Comparison of ENCODE assay signal across 36 mouse cellular contexts in the genomic region with DNA sequence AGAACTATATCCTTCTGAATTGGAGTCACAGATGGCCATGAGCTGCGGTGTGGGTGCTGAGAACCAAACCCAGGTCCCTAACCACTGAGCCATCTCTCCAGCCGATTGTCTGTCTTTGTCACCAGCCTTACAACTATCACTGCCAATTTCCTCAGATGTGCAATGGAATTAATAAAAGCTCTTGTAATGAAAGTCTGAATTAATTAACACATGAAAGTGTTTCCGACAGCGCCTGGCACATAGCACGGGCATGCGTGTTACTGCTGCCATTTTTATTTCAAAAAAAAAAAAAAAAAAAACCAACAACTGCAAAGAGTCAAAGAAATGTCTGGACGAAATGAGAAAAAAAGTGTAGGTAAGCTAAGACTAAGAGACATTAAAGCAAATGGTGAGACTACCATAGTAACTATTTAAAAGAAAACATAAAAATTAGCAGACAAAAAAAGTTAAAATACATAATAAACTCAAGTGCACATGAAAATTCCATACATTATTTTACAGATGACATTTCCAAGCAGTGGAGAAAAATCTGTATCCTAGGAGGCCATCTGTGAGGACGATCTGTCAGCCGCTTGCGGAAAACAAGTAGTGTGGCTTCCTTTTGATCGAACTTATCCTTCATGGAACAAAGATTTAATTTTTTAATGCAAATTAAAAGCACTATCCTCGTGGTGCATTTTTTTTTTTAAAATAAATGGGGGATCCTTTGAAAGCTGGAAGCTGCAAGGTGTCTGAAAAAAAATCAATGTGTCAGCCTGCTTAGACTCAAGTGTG. TPM values are rescaled to one million over a fixed set of nuclear protein-coding genes. Genes with fewer than 3 reads are reported as not detected.
DNase-seq lines count a peak whose midpoint lies in the region; ATAC-seq and TF ChIP-seq lines count a peak whose summit lies in the region.
"Had no signal": no experiment of that assay in that cellular context is flagged by ENCODE, and none has a peak within 500 bp of the region (broad histone marks: within the 10 kb centered on the region; RNA-seq: fewer than 3 reads in every experiment).

No protein-coding gene starts in this region.

- H3K27ac ChIP-seq in forebrain, embryonic 14.5 days (ENCODE audit: low read depth, low read length): peak overlapping the region; percentile 65
- H3K27ac ChIP-seq in forebrain, embryonic 10.5 days: no peak overlapping the region
- H3K27ac ChIP-seq in heart, embryonic 10.5 days: no peak overlapping the region
- H3K27ac ChIP-seq: embryonic facial prominence, embryonic 10.5 days; embryonic facial prominence, embryonic 13.5 days; gastrocnemius, adult 2 months; hindbrain, embryonic 10.5 days; hindbrain, embryonic 13.5 days; intestine, embryonic 15.5 days had no signal

- intact Hi-C loops in heart, postnatal 25 days (cut with DNase I): no loop called here

- peak; percentile 73 for DNase-seq in forebrain, embryonic 14.5 days (ENCODE audit: low spot score)
- no peak for DNase-seq in forebrain, embryonic 10.5 days (ENCODE audit: extremely low spot score, low spot score)
- peak; percentile 9 for DNase-seq in heart, embryonic 10.5 days (ENCODE audit: low spot score)
- DNase-seq in heart, postnatal 25 days (ENCODE audit: low spot score): no peak
- DNase-seq in brain, embryonic 14.5 days (ENCODE audit: low read depth): peak; percentile 77
- no peak for DNase-seq in adrenal gland, postnatal 14 days
- no peak for DNase-seq in MN1 (ENCODE audit: low spot score)
- DNase-seq: adrenal gland, adult 8-10 months; adrenal gland, postnatal 36 days; B cell, adult 2 months; cerebellum, adult 11-12 months; cerebellum, adult 8-10 months; cerebellum, postnatal 10 days; cerebellum, postnatal 36 days; embryo, embryonic 11 days; gastrocnemius, adult 2 months; gastrocnemius, postnatal 14 days; heart, adult 18-20 months; heart, postnatal 36 days; kidney, adult 11 months; kidney, adult 8-10 months had no signal

- no peaks in the 10 kb centered on the region for H3K9me3 ChIP-seq in forebrain, embryonic 14.5 days (replicated peaks; ENCODE audit: control insufficient read depth, low read length)
- H3K9me3 ChIP-seq in forebrain, embryonic 10.5 days: no peaks in the 10 kb centered on the region
- H3K9me3 ChIP-seq in heart, embryonic 10.5 days: no peaks in the 10 kb centered on the region
- H3K9me3 ChIP-seq: embryonic facial prominence, embryonic 10.5 days; embryonic facial prominence, embryonic 13.5 days; hindbrain, embryonic 10.5 days; hindbrain, embryonic 13.5 days; intestine, embryonic 15.5 days had no signal

- no peak overlapping the region for H3K4me3 ChIP-seq in forebrain, embryonic 14.5 days (ENCODE audit: low read depth, low read length)
- H3K4me3 ChIP-seq in forebrain, embryonic 10.5 days: no peak overlapping the region
- no peak overlapping the region for H3K4me3 ChIP-seq in heart, embryonic 10.5 days
- H3K4me3 ChIP-seq: embryonic facial prominence, embryonic 10.5 days; embryonic facial prominence, embryonic 13.5 days; erythroblast, embryonic 14.5 days; gastrocnemius, adult 2 months; hindbrain, embryonic 10.5 days; hindbrain, embryonic 13.5 days; intestine, embryonic 15.5 days had no signal

- 0 out of 2 replicates have a peak, but pooled peaks cover 3% of the 10 kb centered on the region for H3K27me3 ChIP-seq in forebrain, embryonic 14.5 days (replicated peaks; ENCODE audit: control insufficient read depth, insufficient read depth, low read length)
- H3K27me3 ChIP-seq in forebrain, embryonic 10.5 days (ENCODE audit: poor library complexity, severe bottlenecking): no peaks in the 10 kb centered on the region
- H3K27me3 ChIP-seq in heart, embryonic 10.5 days (ENCODE audit: insufficient read depth, poor library complexity, severe bottlenecking): no peaks in the 10 kb centered on the region
- H3K27me3 ChIP-seq: CH12.LX; embryonic facial prominence, embryonic 13.5 days; hindbrain, embryonic 13.5 days; intestine, embryonic 15.5 days had no signal

- no peak overlapping the region for H3K4me2 ChIP-seq in forebrain, embryonic 14.5 days (ENCODE audit: low read length)
- H3K4me2 ChIP-seq: embryonic facial prominence, embryonic 13.5 days; hindbrain, embryonic 13.5 days; intestine, embryonic 15.5 days had no signal

- H3K36me3 ChIP-seq in forebrain, embryonic 14.5 days (ENCODE audit: control insufficient read depth, insufficient read depth, low read length): no peaks in the 10 kb centered on the region
- no peaks in the 10 kb centered on the region for H3K36me3 ChIP-seq in forebrain, embryonic 10.5 days (replicated peaks)
- H3K36me3 ChIP-seq in heart, embryonic 10.5 days: no peaks in the 10 kb centered on the region
- H3K36me3 ChIP-seq: embryonic facial prominence, embryonic 10.5 days; embryonic facial prominence, embryonic 13.5 days; hindbrain, embryonic 10.5 days; hindbrain, embryonic 13.5 days; intestine, embryonic 15.5 days had no signal

- no peak for TF ChIP-seq CTCF in brain, embryonic 14.5 days (IDR thresholded peaks at IDR 0.05; ENCODE audit: borderline replicate concordance, extremely low read depth, insufficient read depth, insufficient read length)

- no peak overlapping the region for H3K9ac ChIP-seq in forebrain, embryonic 14.5 days (ENCODE audit: low read length)
- H3K9ac ChIP-seq: embryonic facial prominence, embryonic 13.5 days; hindbrain, embryonic 13.5 days; intestine, embryonic 15.5 days had no signal

- WGBS in forebrain, embryonic 14.5 days: 80% methylated on average over 12 of the region's 12 CpGs
- WGBS in forebrain, embryonic 10.5 days: 93% methylated on average over 12 of the region's 12 CpGs
- 90% methylated on average over 12 of the region's 12 CpGs for WGBS in heart, embryonic 10.5 days

- peaks cover 2% of the 10 kb centered on the region; the same call in 1 of the 2 replicates for H3K4me1 ChIP-seq in forebrain, embryonic 14.5 days (ENCODE audit: control insufficient read depth, insufficient read depth, low read length)
- H3K4me1 ChIP-seq in forebrain, embryonic 10.5 days: peaks cover 4% of the 10 kb centered on the region
- peaks cover 4% of the 10 kb centered on the region for H3K4me1 ChIP-seq in heart, embryonic 10.5 days
- H3K4me1 ChIP-seq: intestine, embryonic 15.5 days had no signal

- TF ChIP-seq POLR2A in brain, embryonic 14.5 days (IDR thresholded peaks at IDR 0.05; ENCODE audit: borderline replicate concordance, extremely low read depth, insufficient read depth, insufficient read length, poor library complexity, severe bottlenecking): no peak

- peak; percentile 37; the same call in 1 of the 2 replicates for ATAC-seq in forebrain, embryonic 14.5 days
- ATAC-seq: activated CD4-positive, CD25-positive, alpha-beta regulatory T cell, adult 4 months; hindbrain, embryonic 16.5 days; intestine, embryonic 15.5 days had no signal

RNA-seq across cellular contexts. Expression of gene Prnp, which starts 12.2 kb away (rescaled TPM):
- polyA plus RNA-seq in forebrain, embryonic 14.5 days (2014; fragmentation: Nextera tagmentation; extraction: Ambion mirVana): 111 and 125 TPM in 2 replicates
- 19.6 and 23.2 TPM in 2 replicates for polyA plus RNA-seq in forebrain, embryonic 10.5 days (2016; fragmentation: Nextera tagmentation; extraction: Ambion mirVana)
- polyA plus RNA-seq in heart, embryonic 10.5 days (2016; fragmentation: Nextera tagmentation; extraction: Ambion mirVana): 62.6 and 67.0 TPM in 2 replicates
- 10 to 100 TPM; 89.2 to 90.0 TPM for total RNA-seq in heart, postnatal 25 days (2021)
- polyA plus RNA-seq in brain, embryonic 14.5 days (2012; rRNA removed): 99.5 and 108 TPM in 2 replicates
- 73.3 and 74.6 TPM in 2 replicates for total RNA-seq in adrenal gland, postnatal 14 days (2021)

RNA-seq across cellular contexts. Expression of gene Prn, which starts 12.2 kb away (rescaled TPM):
- 0.32 TPM in 1 of 2 replicates, not detected in the other for polyA plus RNA-seq in forebrain, embryonic 14.5 days (2014; fragmentation: Nextera tagmentation; extraction: Ambion mirVana)
- polyA plus RNA-seq in forebrain, embryonic 10.5 days (2016; fragmentation: Nextera tagmentation; extraction: Ambion mirVana): not detected in 2 replicates
- 0.35 TPM in 1 of 2 replicates, not detected in the other for polyA plus RNA-seq in heart, embryonic 10.5 days (2016; fragmentation: Nextera tagmentation; extraction: Ambion mirVana)
- total RNA-seq in heart, postnatal 25 days (2021): 1 to 10 TPM; 1.9 to 2.5 TPM
- not detected in 2 replicates for polyA plus RNA-seq in brain, embryonic 14.5 days (2012; rRNA removed)
- 0.79 and 1.1 TPM in 2 replicates for total RNA-seq in adrenal gland, postnatal 14 days (2021)
- total RNA-seq: adrenal gland, adult 8-10 months; CH12.LX; gastrocnemius, postnatal 14 days; gastrocnemius, postnatal 4 days; MEL had no signal
- polyA plus RNA-seq: activated CD4-positive, CD25-positive, alpha-beta regulatory T cell, adult 4 months; cortical plate, adult 2 months; embryonic facial prominence, embryonic 10.5 days; erythroblast, embryonic 14.5 days; frontal cortex, adult 2 months; heart, embryonic 14.5 days; heart, postnatal 0 days; hindbrain, embryonic 10.5 days; hindbrain, embryonic 13.5 days; hindbrain, embryonic 16.5 days had no signal

RNA-seq across cellular contexts. Expression of gene Erv3, which starts 38.0 kb away (rescaled TPM):
- not detected in 2 replicates for polyA plus RNA-seq in forebrain, embryonic 14.5 days (2014; fragmentation: Nextera tagmentation; extraction: Ambion mirVana)
- polyA plus RNA-seq in forebrain, embryonic 10.5 days (2016; fragmentation: Nextera tagmentation; extraction: Ambion mirVana): not detected in 2 replicates
- not detected in 2 replicates for polyA plus RNA-seq in heart, embryonic 10.5 days (2016; fragmentation: Nextera tagmentation; extraction: Ambion mirVana)
- not detected for total RNA-seq in heart, postnatal 25 days (2021)
- 0.03 and 0.04 TPM in 2 replicates for polyA plus RNA-seq in brain, embryonic 14.5 days (2012; rRNA removed)
- total RNA-seq in adrenal gland, postnatal 14 days (2021): not detected in 2 replicates
- total RNA-seq: adrenal gland, adult 8-10 months; adrenal gland, postnatal 36 days; CH12.LX; gastrocnemius, adult 2 months; gastrocnemius, postnatal 14 days; heart, adult 18-20 months; heart, postnatal 36 days had no signal
- polyA plus RNA-seq: activated CD4-positive, CD25-positive, alpha-beta regulatory T cell, adult 4 months; embryonic facial prominence, embryonic 10.5 days; embryonic facial prominence, embryonic 13.5 days; erythroblast, embryonic 14.5 days; heart, embryonic 14.5 days; heart, postnatal 0 days; hindbrain, embryonic 13.5 days; hindbrain, embryonic 16.5 days; intestine, embryonic 15.5 days had no signal

RNA-seq across cellular contexts. Expression of gene Prnd, which starts 53.1 kb away (rescaled TPM):
- polyA plus RNA-seq in forebrain, embryonic 14.5 days (2014; fragmentation: Nextera tagmentation; extraction: Ambion mirVana): 13.6 and 14.1 TPM in 2 replicates
- polyA plus RNA-seq in forebrain, embryonic 10.5 days (2016; fragmentation: Nextera tagmentation; extraction: Ambion mirVana): 3.9 and 4.2 TPM in 2 replicates
- polyA plus RNA-seq in heart, embryonic 10.5 days (2016; fragmentation: Nextera tagmentation; extraction: Ambion mirVana): 3.1 and 4.6 TPM in 2 replicates
- 1 to 10 TPM; 1.4 to 2.0 TPM for total RNA-seq in heart, postnatal 25 days (2021)
- 12.5 and 13.5 TPM in 2 replicates for polyA plus RNA-seq in brain, embryonic 14.5 days (2012; rRNA removed)
- 0.98 and 2.8 TPM in 2 replicates for total RNA-seq in adrenal gland, postnatal 14 days (2021)
- total RNA-seq: MEL had no signal
- polyA plus RNA-seq: erythroblast, embryonic 14.5 days had no signal

Comparison
In these comparisons a context has a peak if more than half of its experiments do, and no peak if none do; other contexts are left out.
1. DNase-seq: peak in forebrain, embryonic 14.5 days (single experiment), heart, embryonic 10.5 days (single experiment) and brain, embryonic 14.5 days (single experiment); none in forebrain, embryonic 10.5 days (single experiment), heart, postnatal 25 days (single experiment), adrenal gland, postnatal 14 days (single experiment) and MN1 (single experiment).